Mouse (Mus musculus) brain, embryonic 14.5 days (tissue): ENCODE measurements around the gene Sf3a1.
"Not testable (repeated sequence)": the region's sequence is repeated elsewhere in the genome, so short reads cannot be mapped to it uniquely, and the experiment has no call there.

ENCODE experiments used
- CTCF ChIP-seq: fragments of 200-500 bp; IDR thresholded peaks from 2 replicates; pipeline ENCODE4 v1.5.1; 2012; ENCODE audit warnings: inconsistent platforms, mild to moderate bottlenecking, moderate library complexity, borderline replicate concordance; ENCODE audit not compliant: insufficient read depth, insufficient read length; ENCODE audit errors: extremely low read depth
- POLR2A ChIP-seq: fragments of 200-500 bp; IDR thresholded peaks from 2 replicates; pipeline ENCODE4 v1.6.1; 2012; ENCODE audit warnings: mild to moderate bottlenecking, inconsistent platforms, borderline replicate concordance; ENCODE audit not compliant: poor library complexity, insufficient read depth, insufficient read length, severe bottlenecking; ENCODE audit errors: extremely low read depth

DNA sequence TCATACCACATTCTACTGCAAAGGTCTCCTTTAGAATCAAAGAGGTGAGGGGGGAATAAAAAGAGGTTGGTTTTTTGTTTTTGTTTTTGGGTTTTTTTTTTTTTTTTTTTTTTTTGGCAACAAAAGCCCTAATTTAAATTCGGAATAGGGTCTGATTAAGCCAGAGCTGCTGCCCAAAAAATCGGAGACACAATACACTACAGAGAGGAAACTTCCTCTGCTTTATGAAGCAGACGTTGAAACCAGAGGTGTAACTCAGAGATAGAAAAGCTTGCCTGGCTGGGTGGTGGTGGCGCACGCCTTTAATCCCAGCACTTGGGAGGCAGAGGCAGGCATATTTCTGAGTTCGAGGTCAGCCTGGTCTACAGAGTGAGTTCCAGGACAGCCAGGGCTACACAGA lies 45.6 kb upstream of the Sf3a1 start:
- TF ChIP-seq CTCF, POLR2A: not testable (repeated sequence)
